Mouse (Mus musculus) testis, postnatal 14 days (tissue): ENCODE measurements around the gene Aanat.
"Not testable (repeated sequence)": the region's sequence is repeated elsewhere in the genome, so short reads cannot be mapped to it uniquely, and the experiment has no call there.

Experiments
- DNase-seq: peaks from one replicate; pipeline ENCODE4 v3.0.0; 2021; ENCODE audit warnings: low spot score

Gene Aanat

GRCm38 (mm10) chr11:116611168-116611567, 24.9 kb downstream of the Aanat start:
- not testable (repeated sequence) for DNase-seq

GRCm38 (mm10) chr11:116611883-116612282, 25.7 kb downstream of the Aanat start:
- DNase-seq = no peak

GRCm38 (mm10) chr11:116612554-116612953, 26.3 kb downstream of the Aanat start:
- DNase-seq = no peak

GRCm38 (mm10) chr11:116613234-116613633, 27.0 kb downstream of the Aanat start:
- DNase-seq = no peak

GRCm38 (mm10) chr11:116615735-116616437, 29.7 kb downstream of the Aanat start:
- no peak for DNase-seq

- no peak for DNase-seq
Observed at GRCm38 (mm10) chr11:116616438-116617118, 30.3 kb downstream of the Aanat start.

- DNase-seq = no peak
Observed at GRCm38 (mm10) chr11:116617641-116618040, 31.4 kb downstream of the Aanat start.

- DNase-seq = no peak
Observed at GRCm38 (mm10) chr11:116618666-116619065, 32.4 kb downstream of the Aanat start.

GRCm38 (mm10) chr11:116619156-116619555, 32.9 kb downstream of the Aanat start:
- no peak for DNase-seq

GRCm38 (mm10) chr11:116619561-116619960, 33.3 kb downstream of the Aanat start:
- DNase-seq = no peak

- DNase-seq = no peak
Observed at GRCm38 (mm10) chr11:116620073-116620472, 33.8 kb downstream of the Aanat start.

GRCm38 (mm10) chr11:116620559-116621253, 34.5 kb downstream of the Aanat start:
- no peak for DNase-seq

GRCm38 (mm10) chr11:116621258-116621704, 35.0 kb downstream of the Aanat start:
- peak; percentile 75 for DNase-seq

- no peak for DNase-seq
Observed at GRCm38 (mm10) chr11:116623281-116624124, 37.3 kb downstream of the Aanat start.

- DNase-seq = peak; percentile 89
Observed at GRCm38 (mm10) chr11:116624131-116624832, 38.0 kb downstream of the Aanat start.

- peak; percentile 77 for DNase-seq
Observed at GRCm38 (mm10) chr11:116625081-116626000, 39.1 kb downstream of the Aanat start.

- DNase-seq = peak; percentile 61
Observed at GRCm38 (mm10) chr11:116626299-116627071, 40.3 kb downstream of the Aanat start, which contains the start of gene Rhbdf2. Gene Rhbdf2 (minus strand): TSS chr11:116627019.

GRCm38 (mm10) chr11:116627072-116628020, 41.1 kb downstream of the Aanat start:
- peak; percentile 51 for DNase-seq
